Mouse (Mus musculus) CD4-positive helper T cell, adult 2 months (primary cell): ENCODE results near the gene Tarbp1.
"Not testable (repeated sequence)": the region's sequence is repeated elsewhere in the genome, so short reads cannot be mapped to it uniquely, and the experiment has no call there.

Experiments
- DNase-seq: peaks from one replicate; pipeline ENCODE4 v3.0.0-alpha.2; 2012; ENCODE audit warnings: low read depth, missing footprints, low spot score

Tarbp1 gene

DNA sequence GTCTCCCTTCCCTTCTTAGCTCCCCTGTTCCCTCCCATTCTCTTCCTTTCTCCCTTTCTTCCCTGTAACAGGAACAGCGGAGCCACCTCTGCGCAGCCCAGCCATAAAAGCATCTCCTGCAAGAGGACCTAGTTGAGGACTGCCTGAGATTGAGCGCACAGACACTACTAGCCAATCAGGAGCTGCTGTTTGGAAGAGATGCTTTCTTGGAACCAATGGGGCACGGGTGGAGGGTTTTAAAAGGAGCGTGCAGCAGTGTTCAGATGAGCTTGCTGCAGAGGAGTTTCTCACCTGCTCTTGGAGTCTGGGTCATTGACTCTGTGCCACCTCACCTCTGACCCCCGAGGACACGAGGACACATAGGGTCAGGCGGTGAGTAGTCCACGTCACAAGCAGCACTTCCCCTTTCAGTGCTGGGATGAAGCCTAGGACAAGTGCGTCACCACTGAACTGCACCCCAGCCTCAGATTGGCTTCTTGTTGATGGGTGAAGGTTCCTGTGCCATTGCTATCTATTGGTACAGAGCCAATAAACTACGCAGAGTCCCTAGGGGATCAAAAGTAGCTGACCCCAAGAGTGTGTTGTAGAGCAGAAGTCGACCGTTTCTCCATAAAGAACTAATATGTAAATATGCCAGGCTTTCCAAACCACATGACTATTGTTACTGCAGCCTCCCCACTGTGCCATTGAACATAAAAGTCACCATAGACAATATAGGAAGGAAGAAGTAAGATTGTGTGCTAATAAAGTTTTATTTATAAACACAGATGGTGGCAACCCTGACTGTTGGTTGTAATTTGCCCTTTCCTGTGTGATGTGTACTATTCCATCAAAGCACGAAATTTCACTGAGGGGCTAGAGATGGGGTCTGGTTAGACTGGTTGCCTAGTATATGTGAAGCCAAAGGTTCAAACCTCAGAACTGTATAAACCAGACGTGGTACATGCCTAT is 19.6 kb upstream of the Tarbp1 start:
- no peak for DNase-seq

DNA sequence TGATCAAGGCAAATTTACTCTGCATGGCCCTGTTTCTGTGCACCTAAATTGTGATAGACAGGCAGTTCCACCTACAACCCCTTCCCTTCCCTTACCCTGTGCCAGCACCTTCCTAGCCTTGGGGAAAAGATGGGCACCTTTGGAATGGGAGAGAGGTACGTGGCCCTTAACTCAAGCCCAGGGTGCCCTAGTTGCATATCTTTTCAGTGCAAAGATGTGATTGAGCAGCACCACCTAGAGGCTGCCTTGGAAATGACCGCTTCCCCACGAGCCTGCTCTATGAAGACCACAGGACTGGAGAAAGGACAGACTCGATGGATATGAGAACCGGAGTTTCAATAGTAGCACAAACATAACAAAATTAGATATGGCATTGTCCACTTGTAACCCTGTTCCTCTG is 8.1 kb upstream of the Tarbp1 start:
- DNase-seq: peak; percentile 64

DNA sequence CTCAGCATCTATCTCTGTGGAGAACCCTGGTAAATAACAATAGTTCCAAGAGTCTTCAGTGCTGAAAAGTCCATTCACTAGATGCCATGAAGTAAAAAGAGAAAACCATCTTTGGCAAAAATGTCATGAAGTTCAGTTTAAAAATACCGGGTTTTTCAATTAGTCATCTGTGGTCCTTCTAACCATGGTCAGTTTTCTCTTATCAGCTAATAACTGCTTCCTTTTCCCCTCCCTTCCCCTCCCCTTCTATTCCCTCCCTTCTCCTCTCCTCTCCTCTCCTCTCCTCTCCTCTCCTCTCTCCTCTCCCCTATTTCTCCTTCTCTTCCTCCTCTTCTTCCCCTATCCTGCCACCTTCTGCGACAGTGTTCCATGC is 7.5 kb upstream of the Tarbp1 start:
- no peak for DNase-seq

DNA sequence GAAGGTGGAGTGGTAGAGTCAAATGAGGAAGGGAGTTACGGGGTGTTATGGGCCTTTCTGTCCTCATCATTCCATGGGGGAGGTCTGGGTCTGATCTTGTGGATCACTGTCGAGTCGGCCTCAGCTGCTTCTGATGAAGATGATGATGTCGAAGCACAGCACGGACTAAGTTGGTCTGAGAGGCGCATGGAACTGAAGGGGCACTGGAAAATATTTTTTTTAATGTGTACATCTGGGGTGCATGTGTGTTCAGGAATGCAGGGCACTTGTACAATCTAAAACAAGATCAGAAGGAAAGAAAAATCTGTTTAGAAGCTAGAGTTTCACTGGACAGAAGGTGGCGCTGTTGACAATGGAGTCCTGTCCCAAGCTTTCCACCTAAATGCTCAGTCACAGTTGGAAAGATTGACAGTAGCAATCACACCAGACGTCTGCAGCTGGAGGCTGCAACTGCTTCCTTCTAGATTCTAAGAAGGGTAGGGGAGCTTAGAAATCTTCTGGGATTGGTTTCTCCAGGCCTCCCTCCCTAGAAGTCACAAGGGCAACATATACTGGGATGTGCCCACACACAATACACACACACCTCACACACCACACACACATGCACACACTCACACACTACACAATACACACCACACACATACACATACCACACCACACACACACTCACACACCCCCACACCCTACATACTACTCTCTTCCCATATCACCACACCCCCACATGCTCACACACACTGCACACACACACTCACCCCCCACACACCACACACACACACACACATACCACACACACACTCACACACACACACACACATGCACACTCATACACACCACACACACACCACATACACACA is 6.9 kb upstream of the Tarbp1 start:
- peak; percentile 54 for DNase-seq

DNA sequence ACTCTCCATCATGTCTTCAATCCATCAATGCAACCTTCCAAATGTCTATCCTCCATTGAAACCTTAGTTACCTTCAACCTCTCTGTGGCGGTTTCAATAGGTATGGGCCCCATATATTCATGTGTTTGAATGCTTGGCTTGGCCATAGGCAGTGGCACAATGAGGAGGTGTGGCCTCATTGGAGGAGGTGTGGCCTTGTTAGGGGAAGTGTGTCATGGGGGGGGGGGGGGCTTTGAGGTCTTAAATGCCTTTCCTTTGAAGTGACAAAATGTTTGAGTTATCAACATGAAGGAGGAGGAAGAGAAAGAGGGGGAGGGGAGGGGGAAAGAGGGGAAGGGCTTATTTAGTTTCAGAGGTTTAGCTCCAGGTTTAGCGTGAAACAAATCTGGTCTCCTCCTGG is 5.5 kb upstream of the Tarbp1 start:
- DNase-seq: peak; percentile 47

DNA sequence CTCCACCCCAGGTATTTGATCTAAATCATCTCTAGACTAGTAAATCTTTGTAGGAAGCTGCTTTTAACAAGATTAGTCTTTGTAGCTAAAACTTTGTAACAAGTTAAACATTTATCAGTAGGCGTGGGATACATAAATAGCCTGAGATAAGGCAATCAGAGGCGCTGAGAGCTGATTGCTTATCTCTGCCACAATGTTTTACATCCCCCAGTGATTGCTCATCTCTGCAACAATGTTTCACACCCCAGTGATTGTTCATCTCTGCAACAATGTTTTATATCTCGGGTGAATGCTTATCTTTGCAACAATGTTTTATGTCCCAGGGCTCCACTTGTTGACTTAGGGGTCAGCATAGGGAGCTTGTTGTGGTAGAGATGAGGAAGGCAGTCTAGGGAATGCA is 3.8 kb upstream of the Tarbp1 start:
- DNase-seq: peak; percentile 23

DNA sequence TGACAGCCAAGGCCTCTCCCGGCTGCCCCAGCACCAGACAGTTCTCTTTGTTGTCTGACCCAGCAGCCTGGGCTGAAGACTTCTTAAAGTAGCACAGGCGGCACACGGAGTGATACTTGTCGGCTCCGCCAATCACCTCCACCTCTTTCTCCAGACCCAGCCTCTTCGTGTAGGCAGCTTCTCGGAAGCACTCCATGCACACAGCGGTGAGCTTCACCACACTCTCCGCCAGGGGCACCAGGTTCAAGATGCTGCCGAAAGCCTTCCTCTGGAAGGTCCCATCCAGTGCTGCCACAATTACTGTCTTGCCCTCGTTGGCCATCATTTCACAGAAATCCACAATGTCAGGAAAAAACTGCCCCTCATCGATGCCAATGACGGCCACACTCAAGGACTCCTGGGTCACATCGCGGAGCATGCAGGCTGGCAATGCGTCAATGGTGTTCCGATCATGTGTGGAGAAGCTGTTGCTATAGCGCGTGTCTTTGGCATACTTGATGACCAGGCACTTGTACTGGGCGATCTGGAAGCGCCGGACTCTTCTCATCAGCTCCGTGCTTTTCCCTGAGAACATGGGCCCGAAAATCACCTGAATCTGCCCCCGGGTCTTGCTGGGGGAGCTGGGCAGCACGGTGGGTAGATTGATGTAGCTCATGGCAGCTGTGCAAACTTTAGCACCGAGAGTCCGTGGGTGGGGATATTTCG is 1.4 kb upstream of the Tarbp1 start:
- peak; percentile 60 for DNase-seq

DNA sequence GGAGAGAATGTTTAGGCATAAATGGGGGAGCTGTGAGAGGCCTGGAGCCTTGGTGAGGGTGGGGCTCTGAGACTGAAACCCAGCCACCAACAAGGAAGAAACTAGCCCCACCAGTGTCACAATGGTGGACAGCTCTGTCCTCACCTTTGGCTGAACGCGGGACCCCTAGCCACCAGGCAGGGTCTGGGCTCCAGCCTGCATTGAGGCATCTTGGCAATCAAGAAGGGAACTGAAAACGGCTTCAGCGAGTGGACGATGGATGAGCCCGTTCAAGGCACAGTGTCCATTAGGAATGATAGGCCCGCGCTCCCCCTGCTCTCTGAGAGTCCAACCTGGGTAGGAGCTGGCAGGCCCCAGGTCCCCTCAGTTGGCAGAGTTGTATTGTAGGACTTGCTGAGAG is 873 bp upstream of the Tarbp1 start:
- not testable (repeated sequence) for DNase-seq

DNA sequence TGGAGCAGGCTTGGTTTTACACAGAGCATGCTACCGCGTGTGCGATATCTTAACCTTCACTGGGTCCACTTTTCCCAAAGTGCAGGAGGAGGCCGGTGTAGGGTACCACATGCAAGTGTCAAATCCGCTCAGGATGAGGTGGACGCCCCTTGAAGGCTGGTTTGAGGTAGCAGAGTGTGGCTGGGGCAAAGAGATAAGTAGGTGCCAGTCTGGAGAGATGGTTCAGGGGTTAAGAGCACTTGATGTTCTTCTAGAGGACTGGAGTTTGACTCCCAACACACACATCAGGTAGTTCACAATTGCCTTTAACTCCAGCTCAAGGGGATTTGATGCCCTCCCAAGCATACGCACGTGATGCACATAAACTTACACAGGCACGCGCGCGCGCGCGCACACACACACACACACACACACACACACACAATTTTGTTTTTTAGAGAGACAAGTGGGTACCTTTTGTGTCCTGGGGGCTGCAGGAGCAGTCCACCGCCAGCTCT is 1.0 kb downstream of the Tarbp1 start:
- DNase-seq: no peak

DNA sequence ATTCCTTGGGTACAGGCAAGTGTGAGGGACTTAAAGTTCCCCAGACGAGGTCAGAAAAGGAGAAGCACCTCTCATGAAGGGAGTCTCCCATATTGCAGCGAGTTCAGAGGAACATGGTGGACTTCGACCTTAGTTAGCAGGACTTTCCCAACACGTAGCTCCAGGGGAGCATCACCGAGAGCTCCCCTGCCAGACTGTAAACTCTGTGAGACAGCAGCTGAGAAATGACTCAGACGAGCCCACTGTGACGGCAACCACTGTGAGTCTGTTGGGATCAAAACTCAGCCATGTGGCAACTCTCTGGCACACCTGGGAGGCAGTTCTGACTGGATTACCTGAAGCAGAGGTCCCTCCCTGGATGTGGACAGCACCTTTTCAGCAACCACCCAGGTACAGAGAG is 10.8 kb downstream of the Tarbp1 start:
- DNase-seq: no peak

DNA sequence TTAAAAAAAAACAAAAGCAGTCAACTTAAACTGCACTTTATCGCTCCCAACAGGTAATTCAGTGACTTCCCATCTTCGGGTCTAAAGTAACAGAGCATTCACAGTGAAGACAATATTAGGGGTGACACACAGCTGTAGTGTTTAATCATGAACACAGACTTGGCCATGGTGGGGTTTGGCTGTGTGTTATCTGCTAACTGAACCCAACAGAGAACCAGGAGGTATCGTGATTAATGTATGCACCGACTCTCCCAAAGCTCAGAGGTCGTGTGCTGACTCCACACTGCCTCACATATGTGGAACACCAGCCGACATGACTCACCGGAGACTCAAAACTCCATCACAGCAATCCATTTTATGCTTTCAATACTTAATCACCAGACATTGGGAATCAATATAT is 13.1 kb downstream of the Tarbp1 start:
- no peak for DNase-seq

DNA sequence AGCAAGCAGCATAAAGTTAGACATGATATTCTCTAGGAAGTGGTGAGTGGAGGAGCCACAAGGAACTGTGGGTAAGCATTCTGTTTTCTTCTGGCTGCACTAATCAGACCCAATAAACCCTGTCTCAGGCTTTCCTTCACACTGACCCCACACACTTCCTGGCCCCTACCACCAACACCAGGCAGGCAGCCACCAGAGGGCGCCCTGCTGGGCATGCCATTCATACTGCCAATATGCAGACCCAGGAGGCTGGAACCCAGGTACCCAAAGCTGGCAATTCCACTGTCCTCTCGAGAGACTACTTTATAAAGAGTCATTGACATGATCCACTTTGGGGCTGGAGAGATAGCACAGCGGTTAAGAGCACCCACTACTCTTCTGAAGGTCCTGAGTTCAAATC is 14.6 kb downstream of the Tarbp1 start:
- DNase-seq: peak; percentile 55

DNA sequence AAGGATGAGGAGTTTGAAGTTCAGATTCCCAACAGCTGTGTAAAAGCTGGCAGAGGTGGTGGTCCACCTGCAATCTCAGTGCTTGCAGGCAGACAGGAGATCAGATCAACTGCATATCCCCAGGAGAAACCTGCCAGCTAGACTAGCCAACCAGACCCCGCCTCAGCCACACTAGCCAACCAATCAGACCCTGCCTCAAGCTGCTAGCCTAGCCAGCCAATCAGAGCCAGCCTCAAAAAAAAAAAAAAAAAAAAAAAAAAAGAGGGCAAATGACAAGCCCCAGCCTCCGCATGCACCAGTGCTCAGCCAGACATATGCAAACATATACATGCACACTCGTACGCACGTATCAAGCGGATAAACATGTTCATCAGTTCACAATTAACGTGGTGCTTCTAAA is 19.5 kb downstream of the Tarbp1 start:
- DNase-seq: peak; percentile 11

DNA sequence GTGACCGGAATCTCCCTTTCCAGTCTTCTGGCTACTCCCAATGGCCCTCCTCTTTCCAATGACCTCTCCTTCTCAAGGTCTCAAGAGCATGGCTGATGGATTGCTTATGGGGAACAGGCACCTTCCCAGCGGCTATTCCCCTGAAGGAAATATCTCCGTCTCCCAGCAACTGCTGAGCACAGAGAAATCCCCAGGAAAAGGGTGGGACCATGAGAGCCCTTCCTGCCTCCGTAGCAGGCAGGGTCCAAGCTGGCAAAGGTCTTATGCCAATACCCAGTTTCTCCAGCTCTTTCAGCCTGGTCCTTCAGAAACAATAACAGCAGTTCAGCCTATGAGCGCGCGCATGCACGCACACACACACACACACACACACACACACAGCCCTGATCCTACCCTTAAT is 23.7 kb downstream of the Tarbp1 start:
- no peak for DNase-seq

DNA sequence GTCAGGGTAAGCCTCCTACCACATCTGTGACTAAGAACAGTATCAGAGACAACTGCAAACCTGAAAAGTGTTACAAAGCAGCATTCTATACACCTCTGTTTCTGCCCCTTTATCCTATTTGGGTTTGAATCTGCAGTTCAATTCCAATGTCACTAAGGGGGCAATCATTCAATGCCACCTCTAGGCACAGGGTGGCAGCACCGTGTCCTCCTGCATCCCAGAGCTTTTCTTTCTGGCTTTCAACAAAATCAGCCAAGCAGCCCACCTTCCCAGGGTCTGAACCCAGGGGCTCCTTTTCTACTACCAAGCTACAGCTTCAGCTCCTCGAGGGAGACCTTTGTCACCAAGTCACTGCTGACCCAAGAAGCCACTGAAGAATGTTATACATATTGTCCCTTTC is 35.9 kb downstream of the Tarbp1 start:
- no peak for DNase-seq

DNA sequence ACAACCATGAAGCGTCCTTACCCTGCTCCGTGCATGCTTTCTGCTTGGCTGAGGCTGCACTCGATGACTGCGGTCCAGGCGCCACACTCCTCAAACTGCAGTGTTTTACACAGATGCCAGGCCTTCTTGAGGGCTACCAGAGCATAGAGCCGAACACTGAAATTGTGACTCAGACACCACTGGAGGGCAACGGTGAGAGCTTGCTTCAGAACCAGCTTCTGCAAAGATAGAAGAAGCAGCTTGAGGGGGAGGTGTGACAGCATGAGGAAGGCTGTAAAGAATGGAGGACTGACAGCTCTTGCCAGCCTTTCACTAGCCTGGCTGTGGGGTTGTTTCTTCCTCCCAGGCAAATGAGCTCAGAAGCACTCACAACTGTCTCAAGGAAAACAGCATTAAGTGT is 41.0 kb downstream of the Tarbp1 start:
- DNase-seq: no peak

DNA sequence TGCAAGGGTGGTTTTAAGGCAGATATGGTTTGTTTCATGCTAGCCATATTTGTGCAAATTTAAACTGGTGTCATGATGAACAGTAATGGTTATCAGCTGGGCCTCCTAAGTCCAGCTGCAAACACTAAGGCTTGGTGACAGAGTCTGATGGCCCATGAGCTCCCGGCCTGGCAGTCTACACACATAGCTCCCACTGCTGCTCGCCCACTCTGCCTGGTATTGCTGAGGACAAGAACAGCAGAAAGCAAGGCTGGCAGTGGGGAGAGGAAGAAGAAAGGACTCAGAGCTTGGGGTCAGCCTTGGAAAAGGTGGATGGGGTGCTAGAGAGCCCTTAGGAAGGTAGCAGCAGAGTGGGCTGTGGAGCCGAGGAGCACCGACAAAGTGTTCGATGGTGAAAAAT is 45.2 kb downstream of the Tarbp1 start:
- DNase-seq: no peak

DNA sequence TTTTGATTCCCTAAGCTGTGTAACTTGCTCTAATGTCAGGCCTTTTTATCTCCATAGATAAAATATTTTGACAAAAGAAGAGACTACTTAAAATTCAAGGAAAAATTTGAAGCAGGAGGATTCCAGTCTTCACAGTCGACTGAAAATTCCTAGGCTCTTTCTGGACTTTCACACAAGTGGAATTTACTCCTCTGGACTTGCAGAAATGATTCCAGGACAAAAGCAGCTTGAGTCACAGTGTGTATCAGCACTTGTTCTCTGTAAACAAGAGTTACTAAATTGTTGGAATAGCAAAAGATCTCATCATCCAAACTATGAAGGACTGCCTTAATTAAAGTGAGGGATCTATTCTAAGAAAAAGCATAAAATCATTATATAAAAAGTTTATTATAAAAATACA is 49.9 kb downstream of the Tarbp1 start:
- no peak for DNase-seq

DNA sequence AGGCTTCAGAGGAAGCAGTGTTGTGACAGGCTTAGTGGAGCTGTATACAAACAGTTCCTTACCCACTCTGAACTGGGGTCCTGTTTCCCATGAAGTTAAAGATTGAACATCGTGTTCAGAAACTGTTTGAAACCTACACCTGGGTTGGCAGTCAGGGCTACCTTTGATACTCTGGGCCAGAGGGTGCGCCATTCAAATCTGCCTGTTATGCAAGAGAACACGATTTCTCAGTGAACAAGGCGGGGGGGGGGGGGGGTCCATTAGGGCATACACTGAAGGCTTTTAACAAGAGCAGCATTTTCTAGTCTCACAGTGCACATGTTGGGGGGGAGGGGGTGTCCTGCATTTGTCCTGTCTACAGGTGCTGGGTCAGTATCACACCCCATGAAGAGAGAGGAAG is 50.7 kb downstream of the Tarbp1 start:
- DNase-seq: no peak

DNA sequence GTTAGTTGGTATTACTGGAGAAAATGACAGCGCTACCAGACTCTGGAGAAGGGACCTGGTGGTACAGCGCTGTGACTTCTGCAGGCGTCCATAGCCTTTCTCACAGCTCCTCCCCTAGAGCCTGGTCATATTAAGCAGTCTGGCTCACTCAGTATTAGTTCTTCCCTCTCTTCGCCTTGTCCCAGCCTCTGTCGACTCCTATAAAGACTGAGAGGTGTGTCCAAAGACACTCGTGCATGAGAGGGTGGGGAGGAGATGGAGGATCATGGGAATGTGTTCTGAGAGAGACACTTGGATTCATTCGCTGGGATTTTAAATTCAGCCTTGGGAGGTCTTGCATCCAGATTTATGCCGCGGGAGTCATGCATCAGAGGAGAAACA is 52.0 kb downstream of the Tarbp1 start:
- DNase-seq: no peak

DNA sequence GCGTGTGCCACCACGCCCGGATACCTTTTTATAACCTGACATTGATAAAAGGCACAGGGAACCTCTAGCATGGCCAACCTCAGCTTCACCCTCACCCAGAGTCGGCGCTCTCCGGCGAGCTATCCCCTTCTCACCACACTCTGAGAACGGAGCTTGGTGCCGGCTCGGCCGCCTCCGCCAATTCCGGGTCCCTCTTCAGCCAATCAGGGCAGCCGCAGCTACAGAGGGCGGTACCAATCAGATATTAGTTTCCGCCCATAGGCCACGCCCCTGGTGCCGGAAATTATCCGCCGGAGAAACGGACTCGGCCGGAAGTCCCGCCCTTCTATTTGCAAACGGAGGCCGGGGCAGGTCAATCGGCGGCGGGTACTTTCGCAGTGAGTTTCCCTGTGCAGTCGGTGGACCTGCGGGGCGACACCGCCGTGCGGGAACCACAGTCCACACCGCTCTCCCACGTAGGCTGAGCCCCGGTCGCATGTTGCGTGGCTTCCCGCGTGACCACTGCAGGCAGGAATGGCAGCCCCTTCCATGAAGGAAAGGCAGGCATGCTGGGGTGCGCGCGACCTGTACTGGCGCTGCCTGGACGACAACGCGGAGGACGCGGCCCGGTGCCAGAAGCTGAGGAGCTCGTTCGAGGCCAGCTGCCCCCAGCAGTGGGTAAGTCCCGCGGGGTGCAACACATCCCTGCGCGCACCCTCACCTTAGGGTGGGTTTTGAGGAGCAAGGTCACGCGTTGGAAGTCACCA is 52.5 kb downstream of the Tarbp1 start, which contains the start of gene Coa6:
Gene Coa6 (plus strand): TSS at position 342 of the 746 bp plus-strand sequence.
- DNase-seq: peak; percentile 97
